Mouse (Mus musculus): ENCODE results near the gene Gm20696. TPM values are rescaled to one million over a fixed set of nuclear protein-coding genes. Genes with fewer than 3 reads are reported as not detected.
A peak's percentile ranks its signal among the peaks of the same experiment; 100 is the strongest.

The Gm20696 gene
- polyA plus RNA-seq, 1 experiment from 2014 or later, result 2.4 TPM

GRCm38 (mm10) chr6:99344357-99344756 is 322.2 kb downstream of the Gm20696 start:
- WGBS, result 79% methylated on average over 3 of the region's 3 CpGs
- peaks cover 6% of the 10 kb centered on the region for H3K4me1 ChIP-seq (ENCODE audit: control insufficient read depth, insufficient read depth, low read length)
- H3K4me2 ChIP-seq (ENCODE audit: low read depth, low read length), result no peak overlapping the region
- H3K9me3 ChIP-seq (ENCODE audit: control insufficient read depth, low read length), result no peaks in the 10 kb centered on the region
- H3K27ac ChIP-seq (ENCODE audit: low read length), result no peak overlapping the region
- no peaks in the 10 kb centered on the region for H3K27me3 ChIP-seq (replicated peaks; ENCODE audit: control insufficient read depth, insufficient read depth, low read length)
- no peak for ATAC-seq
- no peak overlapping the region for H3K4me3 ChIP-seq (ENCODE audit: low read length)
- no peaks in the 10 kb centered on the region for H3K36me3 ChIP-seq (ENCODE audit: control insufficient read depth, insufficient read depth, low read length)
- H3K9ac ChIP-seq (ENCODE audit: low read depth, low read length), result no peak overlapping the region

- Histone ChIP-seq H3K9ac (ENCODE audit: low read depth, low read length) (no peak overlapping the region), H3K4me2 (ENCODE audit: low read depth, low read length) (no peak overlapping the region), H3K27ac (ENCODE audit: low read length) (no peak overlapping the region), H3K4me1 (ENCODE audit: control insufficient read depth, insufficient read depth, low read length) (peaks cover 10% of the 10 kb centered on the region), H3K27me3 (replicated peaks; ENCODE audit: control insufficient read depth, insufficient read depth, low read length) (no peaks in the 10 kb centered on the region), H3K4me3 (ENCODE audit: low read length) (no peak overlapping the region), H3K9me3 (ENCODE audit: control insufficient read depth, low read length) (no peaks in the 10 kb centered on the region), H3K36me3 (ENCODE audit: control insufficient read depth, insufficient read depth, low read length) (no peaks in the 10 kb centered on the region)
- no peak for ATAC-seq
- 83% methylated on average over 3 of the region's 3 CpGs for WGBS
Measured at GRCm38 (mm10) chr6:99343815-99344214, 322.8 kb downstream of the Gm20696 start.

GRCm38 (mm10) chr6:99342416-99342815 is 324.2 kb downstream of the Gm20696 start:
- Histone ChIP-seq H3K4me1 (ENCODE audit: control insufficient read depth, insufficient read depth, low read length) (peaks cover 20% of the 10 kb centered on the region), H3K9ac (ENCODE audit: low read depth, low read length) (no peak overlapping the region), H3K4me2 (ENCODE audit: low read depth, low read length) (no peak overlapping the region), H3K9me3 (ENCODE audit: control insufficient read depth, low read length) (no peaks in the 10 kb centered on the region), H3K36me3 (ENCODE audit: control insufficient read depth, insufficient read depth, low read length) (no peaks in the 10 kb centered on the region), H3K27ac (ENCODE audit: low read length) (no peak overlapping the region), H3K27me3 (replicated peaks; ENCODE audit: control insufficient read depth, insufficient read depth, low read length) (no peaks in the 10 kb centered on the region), H3K4me3 (ENCODE audit: low read length) (no peak overlapping the region)
- no peak for ATAC-seq
- 96% methylated on average over 3 of the region's 3 CpGs for WGBS

- no peak for ATAC-seq
- WGBS, result 89% methylated on average over 4 of the region's 4 CpGs
Measured at GRCm38 (mm10) chr6:99340902-99341301, 325.7 kb downstream of the Gm20696 start.

DNA sequence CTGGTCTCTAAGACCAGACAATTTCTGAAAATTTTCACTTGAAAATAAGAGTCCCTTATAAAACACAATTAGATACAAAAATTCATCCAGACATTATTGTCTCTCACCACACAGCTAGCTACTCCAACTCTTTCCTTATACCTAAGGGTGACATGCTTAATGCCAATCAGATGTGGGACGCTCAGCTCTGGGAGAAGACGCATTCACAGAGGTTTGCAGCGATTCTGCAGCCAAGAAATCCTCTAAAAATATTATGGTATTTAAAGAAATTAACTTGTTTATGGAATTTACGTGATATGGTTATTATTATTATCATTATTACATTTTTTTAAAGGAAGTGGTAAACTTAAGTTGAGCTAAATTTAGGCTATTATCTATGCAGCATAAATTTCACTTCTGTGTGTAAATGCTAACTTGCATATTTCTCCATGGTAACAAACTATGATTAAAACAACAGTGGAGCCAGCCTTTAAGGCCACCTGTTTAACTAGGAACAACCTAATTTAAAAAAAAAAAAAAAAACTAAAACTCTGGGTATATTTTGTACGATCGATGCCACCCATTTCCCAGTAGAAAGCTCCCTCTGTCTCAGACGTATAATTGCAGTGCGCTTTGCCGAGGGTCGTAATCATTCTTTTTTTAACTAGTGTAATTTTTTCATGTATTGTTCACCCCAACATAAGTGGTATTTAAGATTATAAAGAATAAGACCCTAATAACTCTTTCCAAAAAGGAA is 326.4 kb downstream of the Gm20696 start:
- H3K4me3 ChIP-seq (ENCODE audit: low read length), result no peak overlapping the region
- WGBS, result 86% methylated on average over 10 of the region's 10 CpGs
- H3K9ac ChIP-seq (ENCODE audit: low read depth, low read length), result no peak overlapping the region
- no peak for ATAC-seq
- no peaks in the 10 kb centered on the region for H3K36me3 ChIP-seq (ENCODE audit: control insufficient read depth, insufficient read depth, low read length)
- no peaks in the 10 kb centered on the region for H3K27me3 ChIP-seq (replicated peaks; ENCODE audit: control insufficient read depth, insufficient read depth, low read length)
- H3K4me1 ChIP-seq (ENCODE audit: control insufficient read depth, insufficient read depth, low read length), result peaks cover 30% of the 10 kb centered on the region
- no peaks in the 10 kb centered on the region for H3K9me3 ChIP-seq (ENCODE audit: control insufficient read depth, low read length)
- H3K27ac ChIP-seq (ENCODE audit: low read length), result no peak overlapping the region
- no peak overlapping the region for H3K4me2 ChIP-seq (ENCODE audit: low read depth, low read length)

More at GRCm38 (mm10) chr6:99340902-99341301, 325.7 kb downstream of the Gm20696 start:
- Histone ChIP-seq H3K4me2 (ENCODE audit: low read depth, low read length) (no peak overlapping the region), H3K36me3 (ENCODE audit: control insufficient read depth, insufficient read depth, low read length) (no peaks in the 10 kb centered on the region), H3K4me3 (ENCODE audit: low read length) (no peak overlapping the region), H3K9me3 (ENCODE audit: control insufficient read depth, low read length) (no peaks in the 10 kb centered on the region), H3K27ac (ENCODE audit: low read length) (no peak overlapping the region), H3K27me3 (replicated peaks; ENCODE audit: control insufficient read depth, insufficient read depth, low read length) (no peaks in the 10 kb centered on the region), H3K4me1 (ENCODE audit: control insufficient read depth, insufficient read depth, low read length) (peaks cover 28% of the 10 kb centered on the region), H3K9ac (ENCODE audit: low read depth, low read length) (no peak overlapping the region)

DNA sequence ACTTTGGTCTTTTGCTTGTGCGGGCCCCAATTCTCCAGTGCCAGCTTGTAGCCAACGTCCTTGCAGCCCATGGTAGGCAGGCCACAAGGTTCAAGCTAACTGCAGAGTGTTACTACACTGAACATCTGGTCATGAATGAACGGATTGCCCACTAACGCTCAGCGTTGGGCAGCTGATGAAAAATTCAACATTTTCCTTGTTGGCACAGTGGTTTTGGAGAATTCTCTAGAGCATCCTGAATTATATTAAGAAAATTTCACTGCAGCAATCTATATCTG is 327.3 kb downstream of the Gm20696 start:
- no peak overlapping the region for H3K4me3 ChIP-seq (ENCODE audit: low read length)
- no peak overlapping the region; the same call in 1 of the 2 replicates for H3K27ac ChIP-seq (ENCODE audit: low read length)
- H3K36me3 ChIP-seq (ENCODE audit: control insufficient read depth, insufficient read depth, low read length), result no peaks in the 10 kb centered on the region
- no peak for ATAC-seq
- H3K9ac ChIP-seq (ENCODE audit: low read depth, low read length), result no peak overlapping the region
- H3K4me1 ChIP-seq (ENCODE audit: control insufficient read depth, insufficient read depth, low read length), result peaks cover 28% of the 10 kb centered on the region
- 39% methylated on average over 5 of the region's 5 CpGs for WGBS
- no peaks in the 10 kb centered on the region for H3K27me3 ChIP-seq (replicated peaks; ENCODE audit: control insufficient read depth, insufficient read depth, low read length)
- no peak overlapping the region for H3K4me2 ChIP-seq (ENCODE audit: low read depth, low read length)
- H3K9me3 ChIP-seq (ENCODE audit: control insufficient read depth, low read length), result no peaks in the 10 kb centered on the region

DNA sequence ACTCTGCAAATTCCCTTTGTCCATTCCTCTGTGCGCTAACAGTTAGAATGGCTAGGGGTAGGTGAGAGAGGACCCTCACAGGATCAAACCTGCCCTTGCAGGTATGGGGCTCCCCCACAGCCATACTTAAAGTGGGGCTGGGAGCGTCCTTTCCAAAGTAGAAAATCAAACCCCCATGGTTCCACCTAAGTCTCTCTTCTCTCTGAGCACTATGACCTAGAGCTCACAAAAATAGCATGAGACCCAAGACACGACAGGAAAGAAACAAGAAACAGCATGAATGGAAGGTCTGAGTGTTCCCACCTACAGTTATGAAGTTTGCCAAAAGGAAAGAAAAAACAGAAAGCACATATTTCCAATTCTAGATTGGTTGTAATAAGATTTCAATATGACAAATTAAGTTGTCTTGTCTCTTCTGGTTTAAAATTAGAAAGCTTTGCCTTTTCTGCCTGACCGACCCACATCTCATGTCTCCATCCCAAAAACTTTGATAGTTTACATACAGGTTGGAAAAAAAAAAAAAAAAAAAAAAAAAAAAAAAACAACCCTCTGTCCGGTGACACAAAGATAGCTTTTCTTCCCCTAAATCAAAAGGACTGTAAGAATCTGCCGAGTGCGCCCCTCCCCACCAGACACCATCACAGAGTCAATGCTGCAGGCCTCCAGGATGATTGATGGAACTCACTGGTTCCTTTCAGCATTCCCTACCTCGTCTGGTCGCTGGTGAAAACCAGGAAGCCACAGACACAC is 327.8 kb downstream of the Gm20696 start:
- no peak overlapping the region for H3K4me2 ChIP-seq (ENCODE audit: low read depth, low read length)
- H3K27me3 ChIP-seq (replicated peaks; ENCODE audit: control insufficient read depth, insufficient read depth, low read length), result no peaks in the 10 kb centered on the region
- no peak overlapping the region; the same call in 1 of the 2 replicates for H3K27ac ChIP-seq (ENCODE audit: low read length)
- no peak overlapping the region for H3K4me3 ChIP-seq (ENCODE audit: low read length)
- ATAC-seq, result no peak
- peaks cover 28% of the 10 kb centered on the region for H3K4me1 ChIP-seq (ENCODE audit: control insufficient read depth, insufficient read depth, low read length)
- WGBS, result 52% methylated on average over 9 of the region's 9 CpGs
- no peaks in the 10 kb centered on the region for H3K9me3 ChIP-seq (ENCODE audit: control insufficient read depth, low read length)
- H3K36me3 ChIP-seq (ENCODE audit: control insufficient read depth, insufficient read depth, low read length), result no peaks in the 10 kb centered on the region
- no peak overlapping the region for H3K9ac ChIP-seq (ENCODE audit: low read depth, low read length)

- ATAC-seq, result 0 out of 2 replicates have a peak, but pooled peaks have one; percentile 35
Measured at GRCm38 (mm10) chr6:99338174-99338573, 328.4 kb downstream of the Gm20696 start.

DNA sequence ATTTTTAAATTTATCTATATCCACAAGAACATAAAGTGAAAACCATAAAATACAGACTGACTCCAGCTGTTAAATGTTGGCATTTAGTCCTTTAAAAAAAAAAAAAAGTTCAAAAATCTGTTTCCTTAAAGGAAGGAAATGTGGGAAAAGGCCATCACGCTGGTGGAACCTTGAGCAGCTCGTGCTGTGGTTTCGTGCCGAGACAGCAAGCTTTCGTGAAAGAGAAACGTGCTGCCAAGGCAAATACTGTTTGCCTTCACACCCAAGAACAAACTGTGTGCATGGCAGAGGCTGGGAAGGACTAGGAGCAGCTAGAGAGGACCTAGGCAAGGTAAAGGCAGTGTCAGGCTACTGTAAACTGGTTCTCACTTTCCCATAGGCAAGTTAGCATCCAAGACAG is 329.0 kb downstream of the Gm20696 start:
- Histone ChIP-seq H3K4me2 (ENCODE audit: low read depth, low read length) (no peak overlapping the region), H3K9me3 (ENCODE audit: control insufficient read depth, low read length) (no peaks in the 10 kb centered on the region), H3K9ac (ENCODE audit: low read depth, low read length) (no peak overlapping the region), H3K27me3 (replicated peaks; ENCODE audit: control insufficient read depth, insufficient read depth, low read length) (no peaks in the 10 kb centered on the region), H3K36me3 (ENCODE audit: control insufficient read depth, insufficient read depth, low read length) (no peaks in the 10 kb centered on the region), H3K4me1 (ENCODE audit: control insufficient read depth, insufficient read depth, low read length) (peaks cover 28% of the 10 kb centered on the region), H3K4me3 (ENCODE audit: low read length) (no peak overlapping the region), H3K27ac (ENCODE audit: low read length) (peak overlapping the region; percentile 9; the same call in 1 of the 2 replicates)
- peak; percentile 39; the same call in 1 of the 2 replicates for ATAC-seq
- WGBS, result 26% methylated on average over 6 of the region's 6 CpGs

More at GRCm38 (mm10) chr6:99338174-99338573, 328.4 kb downstream of the Gm20696 start:
- H3K9ac ChIP-seq (ENCODE audit: low read depth, low read length), result no peak overlapping the region
- 50% methylated on average over 3 of the region's 3 CpGs for WGBS
- H3K4me2 ChIP-seq (ENCODE audit: low read depth, low read length), result no peak overlapping the region
- no peaks in the 10 kb centered on the region for H3K27me3 ChIP-seq (replicated peaks; ENCODE audit: control insufficient read depth, insufficient read depth, low read length)
- no peak overlapping the region for H3K27ac ChIP-seq (ENCODE audit: low read length)
- no peak overlapping the region for H3K4me3 ChIP-seq (ENCODE audit: low read length)
- H3K36me3 ChIP-seq (ENCODE audit: control insufficient read depth, insufficient read depth, low read length), result no peaks in the 10 kb centered on the region
- H3K4me1 ChIP-seq (ENCODE audit: control insufficient read depth, insufficient read depth, low read length), result peaks cover 28% of the 10 kb centered on the region
- H3K9me3 ChIP-seq (ENCODE audit: control insufficient read depth, low read length), result no peaks in the 10 kb centered on the region

Measured in intestine, embryonic 16.5 days (tissue).